Mouse (Mus musculus): ENCODE measurements around the gene Gm3383.
"Not testable (repeated sequence)": the region's sequence is repeated elsewhere in the genome, so short reads cannot be mapped to it uniquely, and the experiment has no call there.

Gm3383 gene

DNA sequence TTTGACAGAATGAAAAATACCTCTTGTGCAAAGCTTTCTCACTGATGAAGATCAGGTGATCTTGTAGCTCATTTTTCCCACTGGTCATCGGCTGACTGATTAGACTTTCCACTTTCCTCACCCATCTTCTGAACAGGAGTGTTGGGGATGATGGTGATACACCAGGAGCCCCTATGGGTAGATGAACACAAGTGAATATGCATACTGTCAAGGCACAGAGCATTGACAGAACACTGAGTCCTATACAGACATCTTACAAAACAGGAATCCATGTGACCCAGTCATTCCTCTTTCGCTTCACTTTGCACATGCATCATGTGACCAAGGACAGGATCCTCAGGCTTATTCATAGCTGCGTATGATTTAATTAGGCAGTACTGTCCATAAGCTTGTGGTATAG lies at the start of gene Gm3383:
Gm3383 (minus strand) TSS at position 101 of the 400 bp plus-strand sequence.
- DNase-seq (ENCODE audit: low read depth, low spot score): not testable (repeated sequence)

DNA sequence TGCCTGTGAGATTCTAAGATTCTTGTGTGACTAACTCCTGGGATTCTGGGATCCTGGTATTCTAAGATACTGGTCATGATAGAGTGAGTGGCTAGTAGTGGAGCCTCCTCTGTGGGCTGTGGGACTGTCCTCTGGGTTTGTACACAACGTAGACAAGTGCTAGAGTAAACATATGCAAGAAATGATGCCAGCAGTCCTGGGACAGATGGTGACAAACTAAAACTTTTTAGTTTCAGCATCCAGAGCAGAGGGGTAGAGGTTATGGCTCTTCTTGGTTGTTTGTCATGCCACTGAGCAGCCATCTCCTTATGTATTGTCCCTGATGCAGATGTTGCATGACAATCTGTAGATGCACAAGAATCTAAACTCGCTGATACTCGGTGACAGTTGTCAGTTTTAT lies 48.1 kb upstream of the Gm3383 start:
- DNase-seq (ENCODE audit: low read depth, low spot score): not testable (repeated sequence)

DNA sequence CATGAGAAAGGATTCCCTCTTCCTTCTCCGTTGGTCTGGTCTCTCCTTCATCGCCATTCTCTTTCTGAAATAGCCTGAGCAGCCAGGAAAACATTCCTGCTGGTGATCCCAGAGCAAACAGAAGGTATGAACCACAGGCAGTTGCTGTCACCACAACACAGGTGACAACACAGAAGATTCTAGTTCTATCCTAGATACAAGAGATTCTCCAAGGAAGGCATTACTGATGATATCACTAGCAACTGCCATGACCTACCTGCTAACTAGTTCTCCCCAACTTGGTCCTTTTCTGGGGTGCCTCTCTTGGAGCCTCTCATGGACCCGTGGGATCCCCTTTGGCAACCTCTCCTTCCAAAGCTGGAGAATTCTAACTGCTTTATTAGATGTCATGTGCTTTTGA lies 22.4 kb upstream of the Gm3383 start, which contains the start of gene Gm3424:
Gm3424 (minus strand) TSS at position 101 of the 400 bp plus-strand sequence.
- DNase-seq (ENCODE audit: low read depth, low spot score): not testable (repeated sequence)

DNA sequence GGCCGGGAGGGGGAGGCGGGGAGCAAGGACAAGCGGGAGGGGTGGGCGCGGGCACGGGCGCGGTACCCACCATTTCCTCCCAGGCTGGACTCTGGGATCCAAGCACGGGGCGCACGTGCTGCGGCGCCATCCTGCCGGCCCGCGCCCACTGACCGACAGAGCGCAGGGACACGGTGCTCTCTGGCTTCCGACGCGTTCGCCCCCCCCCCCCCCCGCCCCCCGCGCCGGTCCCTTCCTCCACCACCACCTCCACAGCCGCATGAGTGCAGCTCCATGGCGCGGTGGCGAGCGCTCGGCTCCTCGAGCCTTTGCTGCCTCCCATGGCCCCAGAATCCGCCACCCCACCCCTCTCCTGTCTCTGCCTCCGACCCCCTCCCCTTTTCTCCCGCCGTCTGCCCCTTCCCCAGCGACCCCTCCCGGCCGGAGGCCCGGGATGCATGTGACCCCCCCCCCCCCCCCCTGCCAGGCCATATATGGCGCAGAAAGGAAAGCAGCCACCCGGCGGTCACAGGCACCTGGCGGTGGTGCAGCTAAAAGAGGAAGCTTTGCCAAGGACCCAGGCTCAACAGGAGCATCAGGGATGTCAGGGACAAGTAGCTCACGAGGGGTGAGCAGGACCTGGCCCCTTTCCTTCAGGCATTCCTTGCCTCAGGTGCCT lies 5.0 kb upstream of the Gm3383 start:
- DNase-seq (ENCODE audit: low read depth, low spot score): not testable (repeated sequence)

DNA sequence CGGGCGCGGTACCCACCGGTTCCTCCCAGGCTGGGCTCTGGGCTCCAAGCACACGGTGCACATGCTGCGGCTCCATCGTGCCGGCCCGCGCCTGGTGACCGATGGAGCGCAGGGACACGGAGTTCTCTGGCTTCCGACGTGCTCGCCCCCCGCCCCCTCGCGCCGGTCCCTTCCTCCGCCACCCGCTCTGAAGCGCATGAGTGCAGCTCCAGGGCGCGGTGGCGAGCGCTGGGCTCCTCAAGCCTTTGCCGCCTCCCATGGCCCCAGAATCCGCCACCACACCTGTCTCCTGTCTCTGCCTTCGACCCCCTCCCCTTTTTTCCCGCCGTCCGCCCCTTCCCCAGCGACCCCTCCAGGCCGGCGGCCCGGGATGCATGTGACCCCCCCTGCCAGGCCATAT lies 66.3 kb downstream of the Gm3383 start, which contains the start of gene Gm3373:
Gm3373 (minus strand) TSS at position 101 of the 400 bp plus-strand sequence.
- not testable (repeated sequence) for DNase-seq (ENCODE audit: low read depth, low spot score)

DNA sequence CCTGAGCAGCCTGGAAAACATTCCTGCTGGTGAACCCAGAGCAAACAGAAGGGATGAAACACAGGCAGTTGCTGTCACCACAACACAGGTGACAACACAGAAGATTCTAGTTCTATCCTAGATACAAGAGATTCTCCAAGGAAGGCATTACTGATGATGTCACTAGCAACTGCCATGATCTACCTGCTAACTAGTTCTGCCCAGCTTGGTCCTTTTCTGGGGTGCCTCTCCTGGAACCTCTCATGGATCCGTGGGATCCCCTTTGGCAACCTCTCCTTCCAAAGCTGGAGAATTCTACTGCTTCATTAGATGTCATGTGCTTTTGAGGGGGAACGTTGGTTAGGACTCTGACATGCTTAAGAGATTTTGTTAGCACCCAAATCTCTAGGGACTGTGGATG lies 120.4 kb downstream of the Gm3383 start, which contains the start of gene Gm9603:
Gm9603 (minus strand) TSS at position 101 of the 400 bp plus-strand sequence.
- DNase-seq (ENCODE audit: low read depth, low spot score): not testable (repeated sequence)

DNA sequence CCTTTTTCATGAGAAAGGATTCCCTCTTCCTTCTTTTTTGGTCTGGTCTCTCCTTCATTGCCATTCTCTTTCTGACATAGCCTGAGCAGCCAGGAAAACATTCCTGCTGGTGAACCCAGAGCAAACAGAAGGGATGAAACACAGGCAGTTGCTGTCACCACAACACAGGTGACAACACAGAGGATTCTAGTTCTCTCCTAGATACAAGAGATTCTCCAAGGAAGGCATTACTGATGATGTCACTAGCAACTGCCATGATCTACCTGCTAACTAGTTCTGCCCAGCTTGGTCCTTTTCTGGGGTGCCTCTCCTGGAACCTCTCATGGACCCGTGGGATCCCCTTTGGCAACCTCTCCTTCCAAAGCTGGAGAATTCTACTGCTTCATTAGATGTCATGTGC lies 174.9 kb downstream of the Gm3383 start, which contains the start of gene Gm8265:
Gm8265 (minus strand) TSS at position 101 of the 400 bp plus-strand sequence.
- not testable (repeated sequence) for DNase-seq (ENCODE audit: low read depth, low spot score)
